9 mouse cellular contexts compared by ENCODE assay signal in genomic region chr10:127420676-127421353, GRCm38 (mm10). TPM values are rescaled to one million over a fixed set of nuclear protein-coding genes. Genes with fewer than 3 reads are reported as not detected.
DNase-seq lines count a peak whose midpoint lies in the region; TF ChIP-seq lines count a peak whose summit lies in the region.
"Had no signal": no experiment of that assay in that cellular context is flagged by ENCODE, and none has a peak within 500 bp of the region (broad histone marks: within the 10 kb centered on the region; RNA-seq: fewer than 3 reads in every experiment).

No protein-coding gene starts in this region.

- no peak for TF ChIP-seq CTCF in left cerebral cortex, adult 2 months (IDR thresholded peaks at IDR 0.05)

- DNase-seq in heart, adult 18-20 months = peak; percentile 14 to 20
- no peak for DNase-seq in heart, postnatal 10 days
- DNase-seq in cerebellum, adult 18-20 months = peak; percentile 60 to 65
- peak; percentile 50 to 73 for DNase-seq in frontal cortex, adult 2 months (ENCODE audit: extremely low spot score in 1 of 2, low spot score in 1 of 2)
- DNase-seq in left cerebral cortex, adult 2 months (ENCODE audit: extremely low spot score in 1 of 2, low spot score in 2 of 2) = peak; percentile 36 to 38
- DNase-seq in skeletal muscle tissue, adult 2 months (ENCODE audit: low read depth, low spot score) = peak; percentile 44
- DNase-seq in lung, postnatal 4 days = no peak
- DNase-seq in testis, postnatal 10 days (ENCODE audit: low spot score) = no peak

- intact Hi-C loops in heart, postnatal 10 days (cut with DNase I) = loop anchor here (5.0 kb wide), 1 partner anchor 39 kb away; the partner anchor contains the start of gene R3hdm2
- intact Hi-C loops in left cerebral cortex, adult 2 months (cut with DNase I) = loop anchor here (1.0 to 2.0 kb wide), 2 partner anchors 40 to 67 kb away; partner anchors contain the start of genes Inhbe and R3hdm2

- H3K4me3 ChIP-seq in left cerebral cortex, adult 2 months = peak overlapping the region; percentile 60
- H3K4me3 ChIP-seq: embryonic facial prominence, embryonic 12.5 days had no signal

- H3K27ac ChIP-seq in left cerebral cortex, adult 2 months = peak overlapping the region; percentile 94
- H3K27ac ChIP-seq: embryonic facial prominence, embryonic 12.5 days had no signal

RNA-seq across cellular contexts. Expression of gene R3hdm2, which starts 40.7 kb away (rescaled TPM):
- 100 to 1,000 TPM; 146 to 169 TPM for total RNA-seq in heart, adult 18-20 months (2021)
- 100 to 1,000 TPM; 112 to 120 TPM for total RNA-seq in heart, postnatal 10 days (2021)
- 179 and 210 TPM in 2 replicates for polyA plus RNA-seq in frontal cortex, adult 2 months (2012; rRNA removed)
- total RNA-seq in left cerebral cortex, adult 2 months (2021) = 100 to 1,000 TPM; 365 to 382 TPM

RNA-seq across cellular contexts. Expression of gene Inhbc, which starts 50.6 kb away (rescaled TPM):
- total RNA-seq in heart, adult 18-20 months (2021) = not detected
- total RNA-seq in heart, postnatal 10 days (2021) = not detected
- not detected in 2 replicates for polyA plus RNA-seq in frontal cortex, adult 2 months (2012; rRNA removed)
- total RNA-seq in left cerebral cortex, adult 2 months (2021) = not detected

Comparison
In these comparisons a context has a peak if more than half of its experiments do, and no peak if none do; other contexts are left out.
1. DNase-seq: peak in heart, adult 18-20 months (2 of 2), cerebellum, adult 18-20 months (2 of 2), frontal cortex, adult 2 months (2 of 2), left cerebral cortex, adult 2 months (2 of 2) and skeletal muscle tissue, adult 2 months (single experiment); none in heart, postnatal 10 days (0 of 2), lung, postnatal 4 days (0 of 2) and testis, postnatal 10 days (single experiment).